Mouse (Mus musculus) kidney, adult 2 months (tissue): ENCODE data around the gene Vwa8.

Experiments
- CTCF ChIP-seq: fragments of 200-500 bp; conservative IDR thresholded peaks from 2 replicates; pipeline ENCODE4 v1.5.1; 2011; ENCODE audit warnings: low read depth, mild to moderate bottlenecking, control low read depth, low read length, moderate library complexity, mixed read lengths; ENCODE audit not compliant: insufficient read depth, insufficient read length
- POLR2A ChIP-seq: fragments of 200-500 bp; IDR thresholded peaks from one replicate; pipeline ENCODE4 v1.6.1; 2011; ENCODE audit warnings: low read depth, low read length, control low read depth

GRCm38 (mm10) chr14:79123466-79123865 lies 274.6 kb downstream of the Vwa8 start:
- TF ChIP-seq POLR2A (no peak), CTCF (no peak)
